ENCODE assay signal across 11 mouse cellular contexts in genomic region chr9:22807693-22808092, GRCm38 (mm10).
"Had no signal": no experiment of that assay in that cellular context is flagged by ENCODE, and none has a peak within 500 bp of the region (broad histone marks: within the 10 kb centered on the region; RNA-seq: fewer than 3 reads in every experiment).

No protein-coding gene starts in this region.

- H3K36me3 ChIP-seq: limb, embryonic 13.5 days; midbrain, embryonic 10.5 days; midbrain, embryonic 15.5 days; neural tube, embryonic 12.5 days had no signal

- ATAC-seq: midbrain, embryonic 15.5 days had no signal

- H3K4me1 ChIP-seq: midbrain, embryonic 10.5 days; midbrain, embryonic 15.5 days; neural tube, embryonic 12.5 days had no signal

- DNase-seq: kidney, adult 8-10 months; kidney, postnatal 25 days; left cerebral cortex, postnatal 4 days; lung, adult 18-20 months; spleen, adult 18-20 months; thymus, adult 18-20 months; thymus, postnatal 14 days had no signal

- H3K27ac ChIP-seq: limb, embryonic 13.5 days; midbrain, embryonic 10.5 days; midbrain, embryonic 15.5 days; neural tube, embryonic 12.5 days had no signal

- H3K4me3 ChIP-seq: limb, embryonic 13.5 days; midbrain, embryonic 10.5 days; midbrain, embryonic 15.5 days; neural tube, embryonic 12.5 days had no signal

- H3K9me3 ChIP-seq: limb, embryonic 13.5 days; midbrain, embryonic 10.5 days; midbrain, embryonic 15.5 days; neural tube, embryonic 12.5 days had no signal

- H3K9ac ChIP-seq: limb, embryonic 13.5 days; midbrain, embryonic 15.5 days; neural tube, embryonic 12.5 days had no signal
